Mouse (Mus musculus) bone marrow macrophage, adult 2 months (primary cell): ENCODE results near the gene Mtmr2.

Experiments
- CTCF ChIP-seq: IDR thresholded peaks from 2 replicates; pipeline ENCODE4 v1.5.1; 2012; ENCODE audit warnings: low read depth, mild to moderate bottlenecking, low read length, moderate library complexity
- POLR2A ChIP-seq: IDR thresholded peaks from 2 replicates; pipeline ENCODE4 v1.6.1; 2012; ENCODE audit warnings: mild to moderate bottlenecking, low read depth, low read length, borderline replicate concordance

DNA sequence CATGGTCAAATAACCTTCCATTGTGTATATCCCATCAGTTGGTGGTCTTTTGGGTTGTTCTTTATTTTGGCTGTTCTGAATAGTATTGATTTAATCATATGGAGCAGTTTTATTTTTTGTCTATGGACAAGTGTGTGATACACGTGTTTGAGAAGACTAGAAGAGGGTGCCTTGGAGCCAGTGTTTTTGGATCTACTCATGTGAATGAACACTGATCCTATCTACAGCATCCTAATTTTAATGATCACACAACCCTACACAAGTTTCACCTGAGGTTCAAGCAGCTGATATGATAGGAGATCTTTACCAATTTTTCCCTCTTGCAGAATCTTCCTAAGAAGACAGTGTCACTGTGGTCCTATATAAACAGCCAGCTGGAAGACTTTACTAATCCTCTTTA, 56.3 kb downstream of the Mtmr2 start:
- TF ChIP-seq CTCF (no peak), POLR2A (no peak)
